Mouse (Mus musculus) limb, embryonic 15.5 days (tissue): ENCODE data around the gene Prcc. TPM values are rescaled to one million over a fixed set of nuclear protein-coding genes. Genes with fewer than 3 reads are reported as not detected.
A peak's percentile ranks its signal among the peaks of the same experiment; 100 is the strongest.
"Not testable (repeated sequence)": the region's sequence is repeated elsewhere in the genome, so short reads cannot be mapped to it uniquely, and the experiment has no call there.

ENCODE experiments used
- ATAC-seq: fragments of 200-750 bp; cut with Nextera tagmentation; 2 replicates; pipeline ENCODE4 v1.8.0; 2017; ENCODE audit warnings: low read depth, moderate TSS enrichment; ENCODE audit not compliant: insufficient number of reproducible peaks, low FRiP score, low TSS enrichment
- H3K27ac ChIP-seq: fragments of 300-500 bp; sonication (generic); 2 replicates; pipeline ENCODE4 v1.5.1; 2015; ENCODE audit warnings: moderate library complexity, mild to moderate bottlenecking, inconsistent platforms
- H3K27me3 ChIP-seq: fragments of 300-500 bp; sonication (generic); 2 replicates; pipeline ENCODE4 v1.6.1; 2015; ENCODE audit warnings: inconsistent platforms
- H3K36me3 ChIP-seq: fragments of 300-500 bp; sonication (generic); 2 replicates; pipeline ENCODE4 v1.6.1; 2015; ENCODE audit warnings: inconsistent platforms
- H3K4me1 ChIP-seq: fragments of 300-500 bp; sonication (generic); 2 replicates; pipeline ENCODE4 v1.6.1; 2015; ENCODE audit warnings: inconsistent platforms
- H3K4me2 ChIP-seq: fragments of 300-500 bp; sonication (generic); 2 replicates; pipeline ENCODE4 v1.6.1; 2015; ENCODE audit warnings: mild to moderate bottlenecking, inconsistent platforms
- H3K4me3 ChIP-seq: fragments of 300-500 bp; sonication (generic); 2 replicates; pipeline ENCODE4 v1.5.1; 2015; ENCODE audit warnings: mild to moderate bottlenecking, inconsistent platforms
- H3K9ac ChIP-seq: fragments of 300-500 bp; sonication (generic); 2 replicates; pipeline ENCODE4 v1.6.1; 2015; ENCODE audit warnings: inconsistent platforms
- H3K9me3 ChIP-seq: fragments of 300-500 bp; sonication (generic); 2 replicates; pipeline ENCODE4 v1.6.1; 2016; ENCODE audit warnings: inconsistent platforms
- WGBS: fragments of 180-500 bp; shearing (Covaris S2); methylation state at CpG from one replicate; pipeline ENCODE4 v1.1.7; 2015; 5-methylcytosine and 5-hydroxymethylcytosine counted together
- polyA plus RNA-seq: library from polyadenylated mRNA; unstranded; fragments of >200 nt; fragmentation: Nextera tagmentation; extraction: Ambion mirVana; gene quantifications from 2 replicates; pipeline ENCODE4 v1.2.1, GENCODE M21; 2015

The Prcc gene
- polyA plus RNA-seq, 1 experiment from 2014 or later: 13.1 TPM

DNA sequence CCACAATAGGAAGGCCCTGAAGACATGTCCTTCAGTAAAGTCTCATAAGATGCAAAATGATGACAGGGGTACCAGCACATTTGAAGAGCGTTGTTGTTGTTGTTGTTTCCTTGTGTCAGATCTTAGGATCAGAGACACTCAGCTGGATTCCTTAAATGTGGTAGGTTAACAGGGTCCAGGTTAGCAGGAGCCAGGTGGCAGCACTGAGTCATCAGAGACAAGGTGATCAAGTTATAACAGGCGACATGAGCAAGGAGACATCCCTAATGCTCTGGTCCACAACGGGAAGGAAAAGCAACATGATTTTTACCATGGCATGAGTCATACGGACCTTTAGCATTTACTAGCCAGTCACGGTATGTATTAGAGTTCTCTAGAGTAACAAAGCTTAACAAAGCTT lies 51.9 kb downstream of the Prcc start:
- Histone ChIP-seq H3K4me3 (no peak overlapping the region), H3K4me2 (no peak overlapping the region), H3K27me3 (no peaks in the 10 kb centered on the region), H3K27ac (no peak overlapping the region), H3K9me3 (no peaks in the 10 kb centered on the region), H3K36me3 (no peaks in the 10 kb centered on the region), H3K9ac (no peak overlapping the region), H3K4me1 (no peaks in the 10 kb centered on the region)
- ATAC-seq: no peak
- WGBS: 62% methylated on average over 5 of the region's 5 CpGs

DNA sequence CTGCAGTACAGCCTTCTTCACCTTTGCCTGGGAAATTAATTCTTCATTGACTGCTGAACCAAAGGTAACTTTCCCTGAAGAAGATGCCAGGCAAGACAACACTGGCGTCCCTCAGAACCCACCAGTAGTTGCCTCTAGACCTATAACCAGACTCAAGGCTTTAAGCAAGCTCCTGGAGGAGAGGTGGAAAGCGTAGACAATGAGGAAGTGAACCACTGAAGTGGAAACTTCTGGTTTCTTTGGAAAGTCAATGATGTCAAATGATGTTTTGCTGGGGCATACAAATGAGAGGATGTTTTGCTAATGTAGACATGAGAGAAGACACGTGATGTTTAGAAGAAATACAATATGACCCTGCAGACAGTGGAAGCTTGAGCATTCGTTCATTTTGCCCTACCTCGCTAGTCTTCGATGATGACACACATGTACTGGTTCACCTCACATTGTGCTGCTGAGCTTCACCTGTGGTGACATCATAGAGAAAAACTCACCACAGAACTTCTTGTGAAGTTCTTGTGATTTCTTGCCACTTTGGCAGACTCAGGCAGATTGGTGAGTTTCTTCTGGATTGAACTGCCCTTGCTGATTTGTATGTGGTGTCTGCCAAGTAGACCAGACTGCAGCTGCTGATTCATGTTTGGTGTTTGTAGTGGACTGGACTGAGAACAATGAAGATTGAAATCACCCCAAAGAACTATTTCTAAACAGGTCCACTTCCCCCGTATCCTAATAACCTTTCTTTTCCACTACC lies 53.1 kb downstream of the Prcc start:
- H3K4me2 ChIP-seq: no peak overlapping the region
- H3K27ac ChIP-seq: no peak overlapping the region
- H3K4me1 ChIP-seq: no peaks in the 10 kb centered on the region
- no peak overlapping the region for H3K4me3 ChIP-seq
- no peak for ATAC-seq
- no peaks in the 10 kb centered on the region for H3K27me3 ChIP-seq
- WGBS: 83% methylated on average over 7 of the region's 7 CpGs
- no peaks in the 10 kb centered on the region for H3K36me3 ChIP-seq
- no peaks in the 10 kb centered on the region for H3K9me3 ChIP-seq
- H3K9ac ChIP-seq: no peak overlapping the region

DNA sequence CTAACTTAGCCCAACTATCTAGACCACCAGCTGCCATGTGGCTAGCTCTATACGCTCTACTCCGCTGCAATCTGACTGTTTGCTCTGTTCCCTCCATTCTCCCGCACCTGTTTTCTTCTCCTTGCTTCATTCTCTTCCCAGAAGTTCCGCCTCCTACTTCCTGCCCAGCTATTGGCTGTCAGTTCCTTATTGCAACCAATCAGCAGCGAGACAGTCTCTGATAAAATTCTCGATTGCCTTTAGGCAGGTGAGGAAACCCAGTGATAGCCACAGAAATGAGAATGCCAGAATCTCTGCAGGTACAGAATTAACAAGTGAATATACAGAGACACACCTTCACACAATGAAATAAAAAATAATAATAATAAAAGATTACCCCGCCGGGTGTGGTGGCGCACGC lies 56.4 kb downstream of the Prcc start:
- Histone ChIP-seq H3K9ac (no peak overlapping the region), H3K36me3 (no peaks in the 10 kb centered on the region), H3K27me3 (no peaks in the 10 kb centered on the region), H3K4me1 (no peaks in the 10 kb centered on the region), H3K27ac (no peak overlapping the region), H3K4me3 (no peak overlapping the region), H3K4me2 (no peak overlapping the region), H3K9me3 (no peaks in the 10 kb centered on the region)
- no peak for ATAC-seq
- WGBS: 53% methylated on average over 10 of the region's 10 CpGs

- Histone ChIP-seq H3K9me3 (no peaks in the 10 kb centered on the region), H3K36me3 (no peaks in the 10 kb centered on the region), H3K4me3 (no peak overlapping the region), H3K4me1 (no peaks in the 10 kb centered on the region), H3K9ac (no peak overlapping the region), H3K27me3 (no peaks in the 10 kb centered on the region), H3K27ac (no peak overlapping the region), H3K4me2 (no peak overlapping the region)
- ATAC-seq: no peak
- 48% methylated on average over 4 of the region's 4 CpGs for WGBS
Observed at GRCm38 (mm10) chr3:87828435-87828834, 57.0 kb downstream of the Prcc start.

GRCm38 (mm10) chr3:87824206-87824605 lies 61.2 kb downstream of the Prcc start, which contains the start of gene Pear1:
Gene Pear1, minus strand, starts transcription at chr3:87824306.
- not testable (repeated sequence) for H3K27me3 ChIP-seq, H3K4me1 ChIP-seq, ATAC-seq, H3K9ac ChIP-seq, H3K4me2 ChIP-seq, H3K4me3 ChIP-seq, H3K36me3 ChIP-seq, H3K9me3 ChIP-seq, H3K27ac ChIP-seq
- 100% methylated on average over 1 of the region's 1 CpGs for WGBS

- Histone ChIP-seq H3K4me2 (no peak overlapping the region), H3K36me3 (no peaks in the 10 kb centered on the region), H3K27me3 (peaks cover 47% of the 10 kb centered on the region), H3K9me3 (no peaks in the 10 kb centered on the region), H3K9ac (no peak overlapping the region), H3K27ac (no peak overlapping the region), H3K4me3 (no peak overlapping the region), H3K4me1 (0 out of 2 replicates have a peak, but pooled peaks cover 2% of the 10 kb centered on the region)
- no peak for ATAC-seq
- WGBS: 56% methylated on average over 12 of the region's 12 CpGs
Observed at GRCm38 (mm10) chr3:87818226-87818625, 67.2 kb downstream of the Prcc start.

DNA sequence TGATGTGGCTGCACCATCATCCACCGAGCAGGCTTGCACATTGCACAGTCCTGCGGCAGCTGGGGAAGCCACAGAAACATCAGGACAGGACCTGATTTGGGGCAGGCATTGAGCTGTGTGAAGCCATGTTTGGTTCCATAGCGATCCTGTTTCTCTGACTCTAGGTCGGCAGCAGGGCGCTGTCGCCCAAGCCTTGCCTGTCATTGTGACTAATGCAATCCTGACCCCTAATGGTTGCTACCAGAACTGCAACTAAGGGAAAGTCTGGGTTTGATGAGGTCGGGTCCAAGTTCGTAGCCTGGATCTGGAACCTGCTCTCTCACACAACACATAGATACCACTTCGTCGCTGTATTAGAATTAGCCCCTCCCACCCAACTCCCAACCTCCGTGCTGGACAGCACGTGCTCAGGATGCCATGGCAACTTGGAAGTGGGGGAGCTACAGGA lies 68.7 kb downstream of the Prcc start:
- no peak for ATAC-seq

DNA sequence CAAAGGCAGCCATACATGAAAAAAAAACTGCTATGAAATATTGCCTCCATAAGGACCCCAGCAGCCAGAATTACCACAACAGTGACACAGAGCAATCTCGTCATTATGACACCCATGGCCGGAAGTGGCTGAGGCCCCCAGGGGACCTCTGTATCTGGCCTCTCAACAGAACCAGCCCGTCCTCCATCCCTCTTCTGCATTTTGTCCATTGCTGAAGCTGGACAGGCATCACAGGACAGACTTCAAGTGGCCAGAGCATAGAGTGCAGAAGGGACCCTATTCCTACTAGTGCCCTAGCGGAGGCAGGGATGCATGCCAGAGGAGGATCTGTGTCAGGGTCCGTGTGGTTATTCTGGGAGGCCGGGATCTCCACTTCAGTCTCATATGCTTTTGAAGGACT lies 69.2 kb downstream of the Prcc start:
- Histone ChIP-seq H3K4me2 (no peak overlapping the region), H3K4me1 (0 out of 2 replicates have a peak, but pooled peaks cover 2% of the 10 kb centered on the region), H3K9me3 (no peaks in the 10 kb centered on the region), H3K36me3 (no peaks in the 10 kb centered on the region), H3K27me3 (peaks cover 55% of the 10 kb centered on the region), H3K27ac (no peak overlapping the region), H3K4me3 (no peak overlapping the region), H3K9ac (no peak overlapping the region)
- ATAC-seq: no peak
- 57% methylated on average over 6 of the region's 6 CpGs for WGBS

More for the DNA sequence above, 68.7 kb downstream of the Prcc start:
- Histone ChIP-seq H3K27ac (no peak overlapping the region), H3K27me3 (peaks cover 50% of the 10 kb centered on the region), H3K4me1 (0 out of 2 replicates have a peak, but pooled peaks cover 2% of the 10 kb centered on the region), H3K9me3 (no peaks in the 10 kb centered on the region), H3K4me2 (0 out of 2 replicates have a peak overlapping the region, but pooled peaks have one; percentile 15), H3K4me3 (no peak overlapping the region), H3K9ac (no peak overlapping the region), H3K36me3 (no peaks in the 10 kb centered on the region)
- 6% methylated on average over 12 of the region's 12 CpGs for WGBS

DNA sequence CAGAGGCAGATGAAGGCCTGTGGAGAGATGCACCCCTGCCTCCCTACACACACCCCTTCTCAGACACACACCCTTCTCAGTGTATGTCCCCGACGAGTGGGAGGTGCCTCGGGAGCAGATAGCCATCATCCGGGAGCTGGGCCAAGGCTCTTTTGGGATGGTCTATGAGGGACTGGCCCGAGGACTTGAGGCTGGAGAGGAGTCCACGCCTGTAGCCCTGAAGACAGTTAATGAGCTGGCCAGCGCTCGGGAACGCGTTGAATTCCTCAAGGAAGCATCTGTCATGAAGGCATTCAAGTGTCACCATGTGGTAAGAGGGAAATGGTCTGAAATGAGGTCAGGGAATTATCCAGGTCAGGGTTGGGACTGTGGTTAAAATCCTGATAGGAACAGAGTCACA lies 72.5 kb downstream of the Prcc start:
- H3K9ac ChIP-seq: no peak overlapping the region
- no peaks in the 10 kb centered on the region for H3K9me3 ChIP-seq
- 38% methylated on average over 10 of the region's 10 CpGs for WGBS
- no peaks in the 10 kb centered on the region for H3K36me3 ChIP-seq
- H3K27ac ChIP-seq: no peak overlapping the region
- peaks cover 72% of the 10 kb centered on the region for H3K27me3 ChIP-seq
- H3K4me3 ChIP-seq: no peak overlapping the region
- ATAC-seq: no peak
- no peak overlapping the region for H3K4me2 ChIP-seq
- peaks cover 15% of the 10 kb centered on the region for H3K4me1 ChIP-seq

DNA sequence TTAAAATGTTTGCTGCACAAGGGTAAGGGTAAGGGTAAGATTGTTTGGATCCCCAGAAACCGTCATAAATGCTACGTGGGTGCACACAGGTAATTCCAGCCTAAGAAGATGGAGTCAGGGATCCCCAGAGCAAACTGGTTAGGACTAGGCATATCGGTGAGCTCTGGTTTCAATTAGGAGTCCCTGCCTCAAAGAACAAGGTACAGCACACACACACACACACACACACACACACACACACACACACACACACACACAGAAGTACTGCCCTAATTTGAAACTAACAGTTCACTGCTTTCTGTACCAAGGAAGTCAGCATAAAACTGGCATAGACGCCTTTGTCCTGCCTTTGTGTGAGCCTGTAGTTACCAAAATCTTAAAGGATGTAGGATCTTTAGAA lies 73.0 kb downstream of the Prcc start:
- Histone ChIP-seq H3K27ac (no peak overlapping the region), H3K36me3 (no peaks in the 10 kb centered on the region), H3K9me3 (no peaks in the 10 kb centered on the region), H3K27me3 (peaks cover 71% of the 10 kb centered on the region), H3K4me1 (peaks cover 15% of the 10 kb centered on the region), H3K9ac (no peak overlapping the region), H3K4me3 (no peak overlapping the region), H3K4me2 (no peak overlapping the region)
- WGBS: 34% methylated on average over 4 of the region's 4 CpGs
- ATAC-seq: no peak

DNA sequence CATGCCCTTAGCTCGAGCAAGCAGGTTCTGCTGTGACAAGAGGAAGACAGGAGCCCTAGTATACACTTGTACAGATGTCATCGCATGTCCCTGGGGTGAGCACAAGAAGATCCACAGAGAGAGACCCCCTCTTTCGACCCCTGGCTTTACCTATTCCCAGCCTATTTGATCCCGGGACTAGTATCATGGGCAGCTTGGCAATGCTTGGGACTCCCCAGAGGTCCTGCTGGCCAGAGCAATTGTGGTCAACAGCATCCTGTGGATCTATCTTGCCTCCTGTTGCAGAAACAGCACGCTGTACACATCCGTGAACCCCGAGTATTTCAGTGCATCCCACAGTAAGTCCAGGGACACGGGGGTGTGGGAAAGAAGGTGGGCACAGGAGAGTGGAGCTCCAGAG lies 74.1 kb downstream of the Prcc start:
- H3K4me3 ChIP-seq: no peak overlapping the region

GRCm38 (mm10) chr3:87809322-87809962 lies 76.0 kb downstream of the Prcc start:
- Histone ChIP-seq H3K4me2 (peak overlapping the region; percentile 34), H3K27me3 (peaks cover 78% of the 10 kb centered on the region), H3K4me1 (peaks cover 13% of the 10 kb centered on the region), H3K9ac (no peak overlapping the region), H3K36me3 (no peaks in the 10 kb centered on the region), H3K27ac (no peak overlapping the region), H3K9me3 (no peaks in the 10 kb centered on the region), H3K4me3 (peak overlapping the region; percentile 21)
- no peak for ATAC-seq
- WGBS: 4% methylated on average over 28 of the region's 28 CpGs

More for the DNA sequence above, 74.1 kb downstream of the Prcc start:
- WGBS: 78% methylated on average over 8 of the region's 8 CpGs
- Histone ChIP-seq H3K36me3 (no peaks in the 10 kb centered on the region), H3K27ac (no peak overlapping the region), H3K9me3 (no peaks in the 10 kb centered on the region), H3K27me3 (peaks cover 71% of the 10 kb centered on the region), H3K4me1 (peaks cover 13% of the 10 kb centered on the region), H3K9ac (no peak overlapping the region), H3K4me2 (no peak overlapping the region)
- no peak for ATAC-seq
